Mouse (Mus musculus) spleen, adult 18-20 months (tissue): ENCODE data around the gene Fgf23.

ENCODE experiments used
- DNase-seq, 2 experiments: peaks; one replicate each; pipeline ENCODE4 v3.0.0; 2022; ENCODE audit warnings: mixed read lengths in 2 of 2

The Fgf23 gene

GRCm38 (mm10) chr6:127072817-127073216 is at the start of gene Fgf23:
Gene Fgf23, plus strand, starts transcription at chr6:127072902.
- DNase-seq, result no peak

- no peak for DNase-seq
Measured at GRCm38 (mm10) chr6:127024836-127025235, 47.9 kb upstream of the Fgf23 start.

DNA sequence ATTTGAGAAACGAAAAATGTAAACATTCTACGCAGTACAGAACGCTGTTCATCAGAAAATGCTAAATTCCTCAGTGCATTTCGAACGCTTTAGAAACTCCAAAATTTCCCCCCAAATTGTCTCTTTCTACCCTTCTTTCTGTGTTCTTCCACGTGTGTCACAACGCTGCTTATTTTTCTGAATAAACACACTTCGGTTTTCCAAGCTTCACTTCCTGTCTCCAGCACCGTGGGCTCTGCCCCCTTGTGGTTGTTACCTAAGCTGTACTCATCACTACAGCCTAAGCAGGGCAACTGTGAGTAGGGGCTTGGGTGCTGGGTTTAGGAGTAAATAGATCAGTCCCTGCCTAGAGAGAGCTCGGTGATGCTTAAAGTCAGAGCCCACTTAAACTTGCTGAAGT is 37.9 kb upstream of the Fgf23 start:
- DNase-seq, result no peak

DNA sequence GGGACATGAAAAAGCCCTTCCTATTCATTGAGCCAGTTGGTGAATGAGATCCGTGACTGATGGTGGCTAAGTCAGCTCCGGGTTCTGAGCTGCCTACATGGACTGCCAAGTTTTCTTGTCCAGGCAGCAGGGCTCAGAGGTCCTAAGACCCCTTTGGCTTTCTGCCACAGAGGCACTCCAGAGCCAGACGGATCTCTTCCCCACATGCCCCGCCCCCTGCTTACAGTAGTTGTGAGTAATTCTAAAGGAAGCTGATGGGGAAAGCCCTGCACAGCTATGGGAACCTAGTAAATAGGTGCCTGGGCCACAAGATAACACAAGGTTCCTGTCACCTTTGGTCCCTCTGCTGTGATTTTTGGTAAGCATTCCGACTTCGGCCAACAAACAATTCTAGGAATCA is 27.8 kb upstream of the Fgf23 start:
- no peak for DNase-seq

GRCm38 (mm10) chr6:127050847-127051246 is 21.9 kb upstream of the Fgf23 start:
- no peak for DNase-seq

GRCm38 (mm10) chr6:127056990-127057588 is 15.6 kb upstream of the Fgf23 start:
- DNase-seq, result no peak

DNA sequence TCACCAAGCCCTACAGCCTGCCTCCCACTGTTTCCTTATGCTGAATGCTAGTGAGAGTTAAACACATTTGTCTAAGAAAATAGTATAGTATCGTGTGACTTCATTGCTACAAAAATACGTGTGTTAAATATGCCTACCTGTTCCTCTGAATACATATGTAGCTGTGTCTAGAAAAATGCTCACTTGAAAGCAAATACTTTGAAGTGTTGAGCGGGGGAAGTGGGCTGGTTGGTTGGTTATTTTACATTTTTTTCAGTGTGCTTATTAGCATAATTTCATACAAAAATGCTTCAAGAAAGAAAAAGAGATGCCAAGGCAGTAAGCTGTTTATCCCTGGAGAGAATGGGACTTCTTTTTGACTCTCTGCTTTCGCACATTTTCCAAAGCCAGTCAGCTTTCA is 12.7 kb upstream of the Fgf23 start:
- no peak for DNase-seq

DNA sequence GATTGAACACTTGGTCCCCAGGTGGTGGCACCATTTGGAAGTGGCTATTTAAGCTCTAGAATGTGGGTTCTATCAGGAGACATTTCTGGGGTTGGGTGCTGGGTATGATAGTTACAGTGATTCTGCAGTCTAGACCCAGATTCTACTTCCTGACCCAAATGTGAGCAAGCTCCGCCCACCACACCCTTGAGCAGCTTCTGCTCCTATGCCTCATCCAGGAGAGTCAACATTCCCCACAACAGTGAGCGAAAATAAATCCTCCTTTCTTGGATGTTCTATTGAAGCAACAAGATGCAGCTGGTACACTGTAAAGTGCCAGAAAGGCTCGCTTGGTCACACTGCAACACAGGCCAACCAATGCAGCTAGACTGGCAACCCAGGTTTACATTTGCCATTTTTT is 8.8 kb upstream of the Fgf23 start:
- DNase-seq, result no peak

GRCm38 (mm10) chr6:127064815-127065214 is 7.9 kb upstream of the Fgf23 start:
- DNase-seq, result no peak

DNA sequence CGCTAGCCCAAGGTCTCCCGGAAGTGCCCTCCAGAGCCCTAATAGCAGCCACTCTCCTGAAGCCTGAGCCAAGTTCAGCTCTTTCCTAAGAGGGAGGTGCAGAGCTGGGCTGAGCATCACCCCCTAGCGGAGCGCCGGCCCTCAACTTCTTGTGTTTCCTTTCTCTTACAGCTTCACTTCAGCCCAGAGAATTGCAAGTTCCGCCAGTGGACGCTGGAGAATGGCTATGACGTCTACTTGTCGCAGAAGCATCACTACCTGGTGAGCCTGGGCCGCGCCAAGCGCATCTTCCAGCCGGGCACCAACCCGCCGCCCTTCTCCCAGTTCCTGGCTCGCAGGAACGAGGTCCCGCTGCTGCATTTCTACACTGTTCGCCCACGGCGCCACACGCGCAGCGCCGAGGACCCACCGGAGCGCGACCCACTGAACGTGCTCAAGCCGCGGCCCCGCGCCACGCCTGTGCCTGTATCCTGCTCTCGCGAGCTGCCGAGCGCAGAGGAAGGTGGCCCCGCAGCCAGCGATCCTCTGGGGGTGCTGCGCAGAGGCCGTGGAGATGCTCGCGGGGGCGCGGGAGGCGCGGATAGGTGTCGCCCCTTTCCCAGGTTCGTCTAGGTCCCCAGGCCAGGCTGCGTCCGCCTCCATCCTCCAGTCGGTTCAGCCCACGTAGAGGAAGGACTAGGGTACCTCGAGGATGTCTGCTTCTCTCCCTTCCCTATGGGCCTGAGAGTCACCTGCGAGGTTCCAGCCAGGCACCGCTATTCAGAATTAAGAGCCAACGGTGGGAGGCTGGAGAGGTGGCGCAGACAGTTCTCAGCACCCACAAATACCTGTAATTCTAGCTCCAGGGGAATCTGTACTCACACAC is 7.4 kb downstream of the Fgf23 start:
- DNase-seq, result peak in 1 of 2 experiments; percentile 33

DNA sequence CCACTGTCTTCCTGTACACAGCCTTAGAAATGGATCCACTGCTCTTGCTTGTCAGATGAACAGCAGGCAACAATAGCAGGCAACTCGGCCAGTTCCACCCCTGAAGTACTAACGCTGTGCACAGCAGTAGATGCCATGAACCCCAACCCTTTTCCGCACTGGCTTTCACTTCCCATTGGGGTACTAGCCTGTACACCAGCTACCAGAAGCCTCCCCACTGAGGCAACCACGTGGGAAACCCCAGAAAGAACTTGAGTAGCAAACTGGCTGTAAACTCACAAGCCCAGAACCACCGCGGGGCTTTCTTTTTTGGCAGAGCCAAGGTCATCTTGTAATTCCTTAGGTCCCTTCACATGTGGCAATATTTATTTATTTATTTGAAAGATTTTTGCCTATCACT is 9.1 kb downstream of the Fgf23 start:
- no peak for DNase-seq

- DNase-seq, result no peak
Measured at GRCm38 (mm10) chr6:127086739-127087138, 14.0 kb downstream of the Fgf23 start.

DNA sequence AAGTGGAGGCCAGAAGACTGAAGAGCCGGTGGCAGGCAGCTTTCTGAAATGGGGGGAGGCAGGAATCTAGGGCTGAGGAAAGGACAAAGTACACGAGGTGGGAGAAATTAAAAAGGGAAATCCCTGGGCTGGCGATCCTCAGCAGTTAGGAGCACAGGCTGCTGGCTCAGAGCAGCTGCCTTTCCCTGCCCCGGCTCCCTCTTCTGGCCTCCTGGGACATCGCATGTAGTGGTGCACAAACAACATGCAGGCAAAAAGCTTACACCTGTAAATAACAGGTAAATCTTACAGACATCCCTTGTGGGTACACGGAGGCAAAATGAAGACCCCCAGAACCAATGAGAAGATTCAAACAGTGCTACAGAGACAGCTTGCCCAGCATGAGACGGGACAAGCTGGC is 21.9 kb downstream of the Fgf23 start:
- no peak for DNase-seq

DNA sequence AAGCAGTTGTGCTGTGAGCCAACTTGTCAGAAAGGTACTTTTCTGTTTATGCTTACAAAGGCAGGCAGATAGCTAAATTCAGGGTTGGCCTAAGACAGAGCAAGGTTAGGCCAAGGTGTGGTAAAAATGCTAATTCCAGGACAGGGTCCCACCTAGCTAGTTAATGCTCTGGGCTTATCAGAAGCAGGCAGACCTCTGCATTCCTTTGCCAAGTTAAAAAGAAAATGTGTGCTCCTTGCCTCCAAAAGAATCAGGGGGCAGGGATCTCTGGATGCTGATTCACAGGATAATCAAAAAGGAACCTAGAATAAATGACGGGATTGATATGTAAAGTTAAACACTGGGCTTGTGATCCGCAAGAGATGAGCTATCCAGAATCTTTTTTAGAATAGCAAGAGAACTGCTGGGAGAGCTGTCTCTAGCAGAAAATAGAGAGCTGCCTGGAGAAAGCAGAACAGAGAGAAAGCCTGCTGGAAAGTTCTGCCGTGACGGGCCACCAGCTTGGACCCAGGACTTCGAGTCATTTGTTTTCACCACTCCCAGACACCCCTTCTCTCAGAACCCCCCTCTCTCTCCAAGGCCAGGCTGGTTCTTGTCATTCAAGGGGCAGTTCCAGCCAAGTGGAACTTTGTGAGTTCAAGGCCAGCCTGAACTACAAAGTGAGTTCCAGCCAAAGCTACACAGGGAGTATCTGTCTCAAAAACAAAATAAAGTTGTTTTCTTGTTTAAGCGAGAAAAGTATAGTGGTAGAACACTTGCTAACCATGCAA is 31.0 kb downstream of the Fgf23 start:
- no peak for DNase-seq

GRCm38 (mm10) chr6:127104396-127105029 is 31.8 kb downstream of the Fgf23 start:
- no peak for DNase-seq

DNA sequence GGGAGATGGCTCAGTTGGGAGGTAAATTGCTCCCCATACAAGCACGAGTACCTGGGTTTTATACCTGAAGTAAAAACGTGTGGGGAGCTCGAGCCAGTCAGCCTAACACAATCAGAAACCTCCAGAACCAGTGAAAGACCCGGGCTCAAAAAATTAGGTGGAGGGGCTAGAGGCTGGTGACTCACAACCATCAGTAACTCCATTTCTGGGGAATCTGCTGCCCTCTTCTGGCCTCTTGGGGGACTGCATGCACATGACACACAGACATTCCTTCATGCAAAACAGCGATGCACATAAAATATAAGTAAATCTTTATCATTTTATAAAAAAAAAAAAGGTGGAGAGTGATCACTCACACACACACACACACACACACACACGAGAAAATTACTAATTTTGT is 32.4 kb downstream of the Fgf23 start:
- DNase-seq, result peak in 1 of 2 experiments; percentile 40

- no peak for DNase-seq
Measured at GRCm38 (mm10) chr6:127106189-127106588, 33.5 kb downstream of the Fgf23 start.

DNA sequence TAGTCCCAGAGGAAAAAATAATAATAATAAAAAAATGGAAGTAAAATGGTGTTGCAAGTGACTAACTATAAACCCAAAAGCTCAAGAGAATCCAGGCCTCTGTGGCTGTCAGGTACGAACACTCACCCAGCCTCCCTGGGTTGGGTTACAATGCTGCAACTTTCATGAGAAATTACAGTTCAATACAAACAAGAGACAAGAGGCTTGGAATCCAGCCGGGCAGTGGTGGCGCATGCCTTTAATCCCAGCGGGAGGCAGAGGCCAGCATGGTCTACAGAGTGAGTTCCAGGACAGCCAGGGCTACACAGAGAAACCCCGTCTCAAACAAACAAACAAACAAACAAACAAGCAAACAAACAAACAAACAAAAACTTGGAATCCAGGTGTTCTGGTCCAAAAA is 34.0 kb downstream of the Fgf23 start:
- no peak for DNase-seq

DNA sequence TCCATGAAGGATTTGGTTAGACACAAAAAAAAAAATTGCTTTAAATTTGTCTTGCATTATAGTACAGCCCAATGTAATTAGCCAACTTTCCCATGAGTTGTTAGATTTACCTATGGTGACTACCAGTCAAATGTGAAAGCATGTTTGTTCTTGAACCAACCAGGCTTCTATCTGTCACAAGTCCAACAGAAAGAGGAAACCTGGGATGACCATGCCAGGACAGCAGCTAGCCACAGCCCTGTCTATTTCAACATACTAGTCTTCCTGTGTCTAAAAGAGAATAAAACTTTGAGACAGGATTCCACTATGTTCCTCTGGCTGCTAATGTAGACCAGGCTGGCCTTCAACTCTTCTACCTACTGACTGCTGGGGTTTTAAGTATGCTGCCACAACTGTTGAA is 34.7 kb downstream of the Fgf23 start:
- DNase-seq, result no peak

- no peak for DNase-seq
Measured at GRCm38 (mm10) chr6:127108368-127109060, 35.8 kb downstream of the Fgf23 start.

GRCm38 (mm10) chr6:127109402-127109930 is 36.8 kb downstream of the Fgf23 start, which contains the start of gene Tigar:
Gene Tigar, minus strand, starts transcription at chr6:127109557.
- DNase-seq, result peak; percentile 91 to 94
